Mouse (Mus musculus) hindlimb bud, embryonic 11.5 days (tissue): Measurements from ENCODE around the gene Iqca.
A peak's percentile ranks its signal among the peaks of the same experiment; 100 is the strongest.

Experiments
- DNase-seq: peaks from one replicate; pipeline ENCODE4 v3.0.0-alpha.2; 2012; ENCODE audit warnings: low read depth, low spot score; ENCODE audit errors: extremely low spot score

Gene Iqca

GRCm38 (mm10) chr1:90071812-90072580 is 81.2 kb downstream of the Iqca start:
- no peak for DNase-seq

- peak; percentile 53 for DNase-seq
These were observed 92.6 kb downstream of the Iqca start for GRCm38 (mm10) chr1:90060599-90060998.

- no peak for DNase-seq
These were observed 93.1 kb downstream of the Iqca start for GRCm38 (mm10) chr1:90060054-90060453.

- DNase-seq, result no peak
These were observed 98.2 kb downstream of the Iqca start for GRCm38 (mm10) chr1:90054991-90055390.

DNA sequence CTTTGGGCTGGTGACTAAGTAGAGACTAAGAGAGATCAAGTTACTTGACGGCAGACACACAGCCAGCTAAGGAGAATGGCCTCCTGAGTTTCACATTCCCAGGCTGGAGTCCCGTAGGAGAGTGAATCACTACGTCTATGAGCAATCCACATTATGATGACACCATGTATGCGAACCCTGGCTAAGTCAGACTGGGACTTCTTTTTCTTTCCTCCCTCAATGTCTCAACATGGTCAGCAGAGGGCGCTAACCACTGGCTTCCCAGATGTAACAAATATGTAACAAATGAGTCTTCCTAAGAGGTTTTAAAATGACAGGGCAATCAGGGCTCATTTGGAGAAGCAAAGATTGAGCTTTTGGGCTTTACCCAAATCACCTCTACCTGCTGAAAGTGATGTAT is 101.9 kb downstream of the Iqca start:
- peak; percentile 81 for DNase-seq

GRCm38 (mm10) chr1:90050046-90050739 is 103.0 kb downstream of the Iqca start:
- no peak for DNase-seq

DNA sequence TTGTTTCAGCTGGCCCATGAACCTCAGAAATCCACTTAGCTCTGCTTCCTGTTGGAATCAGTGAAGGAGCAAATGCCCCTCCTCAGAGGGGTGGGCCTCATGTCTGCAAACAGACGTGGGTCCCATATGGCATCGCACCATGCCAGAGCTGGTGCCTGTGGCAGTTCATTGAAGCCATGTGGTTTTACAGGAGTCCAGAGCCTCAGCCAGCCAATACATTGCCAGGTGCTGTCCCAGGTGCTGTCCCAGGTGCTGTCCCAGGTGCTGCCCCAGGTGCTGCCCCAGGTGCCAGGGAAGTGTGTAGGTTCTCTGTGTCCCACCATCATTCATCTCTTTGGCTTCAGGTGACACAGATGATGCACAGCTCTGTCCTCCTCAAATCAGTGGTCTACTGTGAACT is 124.9 kb downstream of the Iqca start:
- no peak for DNase-seq

- no peak for DNase-seq
These were observed 126.3 kb downstream of the Iqca start for GRCm38 (mm10) chr1:90026945-90027344.

DNA sequence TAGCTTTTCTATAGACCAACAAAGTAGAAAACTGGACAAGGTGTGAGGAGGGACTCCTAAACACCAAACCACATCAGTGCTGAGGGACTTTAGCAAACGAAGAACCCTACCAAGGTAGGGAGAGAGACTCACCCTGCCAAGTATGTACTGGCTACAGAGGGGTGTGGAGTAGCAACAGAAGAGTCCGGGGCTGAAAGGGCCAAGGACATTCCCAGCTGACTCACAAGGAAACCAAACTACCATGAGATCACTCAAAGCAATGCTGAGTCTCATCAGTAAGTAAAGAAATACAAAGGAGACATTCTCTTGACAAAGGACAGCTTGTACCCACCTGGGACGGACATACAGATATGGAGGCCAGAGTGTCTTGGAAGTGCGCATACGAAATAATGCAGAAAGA is 132.9 kb downstream of the Iqca start:
- DNase-seq, result no peak

DNA sequence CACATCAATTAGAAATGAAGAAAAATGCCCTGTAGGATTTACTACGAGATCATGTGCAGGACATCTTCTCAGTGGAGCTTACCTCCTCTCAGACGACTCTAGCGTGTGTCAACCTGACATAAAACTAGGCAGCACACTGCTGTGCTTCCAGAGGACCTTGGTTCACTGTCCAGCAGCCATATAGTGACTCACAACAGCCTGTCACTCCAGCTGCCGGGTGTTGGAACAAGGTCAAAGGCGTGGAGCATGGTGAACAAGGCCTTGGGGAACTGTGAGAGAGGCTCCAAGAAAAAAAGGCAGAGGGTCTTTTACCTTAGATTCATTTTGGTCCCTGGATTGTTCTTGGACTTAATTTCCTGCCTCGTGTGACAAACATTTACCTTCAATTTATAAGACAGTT is 135.1 kb downstream of the Iqca start:
- DNase-seq, result no peak

DNA sequence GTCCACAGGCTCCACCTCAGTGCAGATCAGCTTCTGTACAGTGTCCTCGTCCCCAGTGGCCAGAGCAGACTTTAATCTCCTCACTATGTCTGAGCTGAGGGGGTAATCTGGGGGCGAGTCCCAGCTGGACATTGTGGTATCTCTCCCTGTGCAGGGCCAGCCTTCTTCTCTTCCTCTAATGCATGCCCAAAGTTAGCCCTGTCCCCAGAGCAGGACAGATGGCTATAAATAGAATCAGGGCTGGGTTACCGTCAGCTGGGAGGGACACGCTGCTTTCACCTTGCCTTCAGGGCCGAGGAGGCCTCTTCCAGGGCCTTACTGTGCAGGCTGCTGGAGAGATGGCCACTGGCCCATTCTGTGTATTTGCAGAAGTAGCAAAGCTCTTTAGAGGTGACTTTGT is 138.8 kb downstream of the Iqca start, which contains the start of gene Asb18:
Gene Asb18, minus strand, starts transcription at position 221 of the 400 bp plus-strand sequence.
- no peak for DNase-seq

GRCm38 (mm10) chr1:90013273-90013672 is 139.9 kb downstream of the Iqca start:
- DNase-seq, result no peak

- DNase-seq, result no peak
These were observed 140.4 kb downstream of the Iqca start for GRCm38 (mm10) chr1:90012850-90013249.

DNA sequence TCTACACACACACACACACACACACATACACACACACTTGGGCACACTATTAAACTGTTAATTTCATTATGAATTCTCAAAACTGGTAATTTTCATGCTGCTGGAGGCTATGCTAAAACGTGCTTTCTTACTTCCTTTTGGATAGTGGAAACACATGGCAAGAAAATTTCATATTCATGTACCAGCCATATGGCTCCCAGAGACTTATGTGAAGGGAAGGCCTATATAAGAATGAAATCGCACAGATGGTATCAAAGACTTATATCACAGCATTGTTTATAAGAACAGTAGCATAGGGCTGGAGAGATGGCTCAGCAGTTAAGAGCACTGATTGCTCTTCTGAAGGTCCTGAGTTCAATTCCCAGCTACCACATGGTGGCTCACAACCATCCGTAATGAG is 141.0 kb downstream of the Iqca start:
- DNase-seq, result no peak

DNA sequence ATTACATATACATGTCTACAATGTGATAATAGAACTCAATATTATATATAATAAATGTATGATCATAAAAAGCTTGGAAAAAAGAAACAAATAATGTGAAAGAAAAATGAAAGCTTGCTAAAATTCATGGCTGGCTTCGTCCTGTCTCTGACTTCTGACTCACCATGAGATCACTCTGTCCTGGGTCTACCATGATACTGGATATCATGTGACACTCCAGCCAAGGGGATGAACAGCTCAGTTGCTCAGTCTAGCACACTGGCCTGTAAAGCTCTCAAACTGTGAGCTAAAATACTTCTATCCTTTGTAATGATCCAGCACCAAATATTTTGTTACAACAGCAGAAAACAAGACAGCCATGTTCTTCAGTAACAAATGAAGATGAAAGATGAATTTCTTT is 143.1 kb downstream of the Iqca start:
- DNase-seq, result no peak

DNA sequence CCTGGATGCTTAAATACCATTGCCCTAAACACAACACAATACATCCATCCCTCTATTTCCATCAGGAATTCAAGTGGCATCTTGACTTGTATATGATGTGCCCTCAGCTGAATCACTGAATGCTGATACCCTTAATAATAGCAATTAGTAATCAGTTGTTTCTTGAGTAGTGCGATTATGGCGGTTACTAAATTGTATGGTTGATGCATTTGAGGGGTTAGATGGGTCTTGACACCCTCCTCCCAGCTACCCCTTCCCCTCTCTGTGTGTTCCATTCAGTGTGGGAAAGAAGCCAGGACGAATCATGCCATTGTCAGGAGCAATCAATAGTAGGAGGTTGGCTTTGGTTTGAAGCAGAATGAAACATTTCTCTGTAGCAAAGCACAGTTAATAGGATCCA is 144.0 kb downstream of the Iqca start:
- no peak for DNase-seq

DNA sequence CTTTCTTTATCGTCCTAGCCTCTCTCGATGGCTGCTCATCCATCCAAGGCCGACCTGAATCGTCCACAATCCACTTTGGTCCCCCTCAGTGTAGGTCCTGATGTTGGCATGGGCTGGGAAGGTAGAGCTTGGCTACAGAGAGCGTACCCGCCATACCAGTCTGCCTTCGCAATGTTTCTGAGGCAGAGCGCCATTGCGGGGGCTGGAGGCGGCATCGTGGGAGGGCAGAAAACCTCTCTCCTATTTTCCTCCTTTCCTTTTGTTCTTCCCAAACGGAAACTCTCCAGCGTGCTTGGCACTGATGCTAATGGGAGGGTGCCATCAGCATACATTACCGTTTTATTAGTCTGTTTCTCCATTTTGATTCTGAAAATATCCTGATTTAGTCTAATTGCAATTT is 146.5 kb downstream of the Iqca start:
- no peak for DNase-seq

DNA sequence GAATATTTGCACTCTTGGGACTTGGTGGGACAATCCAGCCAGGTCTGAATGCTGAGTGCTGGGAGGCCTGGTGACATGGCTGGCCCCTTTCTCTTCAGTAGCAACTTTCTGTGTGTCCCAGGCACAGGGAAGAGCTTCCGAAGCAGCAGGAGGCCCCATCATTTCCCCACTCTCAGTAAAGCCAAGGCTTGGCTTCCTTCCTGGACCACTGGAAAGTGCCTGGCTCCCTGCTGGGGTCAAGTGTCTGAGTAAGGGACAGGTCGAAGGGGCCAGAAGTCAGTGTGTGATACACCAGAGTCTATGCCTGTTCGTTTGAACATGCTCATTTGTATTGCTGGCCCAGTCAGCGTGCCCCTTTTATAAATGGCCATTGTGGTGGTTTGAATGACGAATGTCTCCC is 152.2 kb downstream of the Iqca start:
- DNase-seq, result no peak

DNA sequence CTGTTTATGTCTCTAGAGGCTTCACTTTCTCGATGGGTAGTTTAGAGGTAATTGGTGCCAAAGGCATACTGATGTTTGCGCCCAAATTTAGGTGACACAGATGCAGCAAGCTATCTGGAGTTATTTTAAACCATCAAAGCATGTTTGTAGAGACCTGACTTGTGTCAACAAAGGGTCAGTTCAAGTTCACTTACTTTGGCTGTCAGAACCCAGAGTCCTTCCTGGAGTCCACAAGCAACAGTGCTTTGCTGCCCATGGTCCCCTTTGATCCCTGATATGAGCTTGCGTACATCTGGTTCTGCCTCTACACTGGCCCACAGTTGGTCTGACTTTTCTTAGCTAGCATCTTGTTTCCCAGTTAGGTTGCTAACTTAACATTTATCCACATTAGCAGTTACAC is 153.3 kb downstream of the Iqca start:
- DNase-seq, result no peak

GRCm38 (mm10) chr1:89998696-89999095 is 154.5 kb downstream of the Iqca start:
- no peak for DNase-seq

- no peak for DNase-seq
These were observed 155.1 kb downstream of the Iqca start for GRCm38 (mm10) chr1:89998076-89998475.

- no peak for DNase-seq
These were observed 160.9 kb downstream of the Iqca start for GRCm38 (mm10) chr1:89992256-89992655.
